Mouse (Mus musculus): ENCODE measurements around the gene Aspg. TPM values are rescaled to one million over a fixed set of nuclear protein-coding genes. Genes with fewer than 3 reads are reported as not detected.

Gene Aspg
- total RNA-seq, 1 experiment, result 12.8 TPM

GRCm38 (mm10) chr12:112121188-112121587 is 14.7 kb downstream of the Aspg start:
- DNase-seq (ENCODE audit: low read depth, low spot score), result no peak
- H3K4me1 ChIP-seq (ENCODE audit: control insufficient read depth in 2 of 2, insufficient read depth in 2 of 2, low read length in 2 of 2, poor library complexity in 1 of 2), result peaks cover 0 to 9% of the 10 kb centered on the region in 2 experiments; a peak in 1 of 4 replicates
- no peak overlapping the region for H3K9ac ChIP-seq (ENCODE audit: insufficient read depth, low read depth, low read length, poor library complexity, severe bottlenecking)
- in situ Hi-C loops (cut with MboI; ENCODE audit: low sequenced_read_pairs in 2 of 2, unreplicated experiment in 2 of 2), result no loop called here
- no peaks in the 10 kb centered on the region for H3K36me3 ChIP-seq (ENCODE audit: control insufficient read depth, insufficient read depth, low read length, poor library complexity, severe bottlenecking)
- H3K9me3 ChIP-seq (ENCODE audit: control insufficient read depth, insufficient read depth, low read depth, low read length), result no peaks in the 10 kb centered on the region
- no peak overlapping the region for H3K27ac ChIP-seq (ENCODE audit: insufficient read depth, low read depth, low read length, poor library complexity, severe bottlenecking)
- TF ChIP-seq ZC3H11A (IDR thresholded peaks at IDR 0.05; ENCODE audit: borderline replicate concordance, low read depth, low read length), result no peak
- no peak for TF ChIP-seq MAFK (IDR thresholded peaks at IDR 0.05; ENCODE audit: insufficient read depth, low read depth, low read length)
- no peak for TF ChIP-seq HCFC1 (IDR thresholded peaks at IDR 0.05; ENCODE audit: borderline replicate concordance, insufficient read depth, low read length)
- no peak for TF ChIP-seq ZNF384 (IDR thresholded peaks at IDR 0.05; ENCODE audit: low read depth, low read length)
- no peak for TF ChIP-seq CHD2 (IDR thresholded peaks at IDR 0.05; ENCODE audit: low read depth, low read length)
- no peak overlapping the region for H3K4me3 ChIP-seq (ENCODE audit: insufficient read depth in 1 of 2, low read depth in 1 of 2, low read length in 2 of 2, poor library complexity in 1 of 2, severe bottlenecking in 1 of 2)

- Histone ChIP-seq H3K4me3 (ENCODE audit: insufficient read depth in 1 of 2, low read depth in 1 of 2, low read length in 2 of 2, poor library complexity in 1 of 2, severe bottlenecking in 1 of 2) (no peak overlapping the region), H3K4me1 (ENCODE audit: control insufficient read depth in 2 of 2, insufficient read depth in 2 of 2, low read length in 2 of 2, poor library complexity in 1 of 2) (peaks cover 0 to 5% of the 10 kb centered on the region in 2 experiments; a peak in 1 of 4 replicates), H3K9ac (ENCODE audit: insufficient read depth, low read depth, low read length, poor library complexity, severe bottlenecking) (no peak overlapping the region), H3K36me3 (ENCODE audit: control insufficient read depth, insufficient read depth, low read length, poor library complexity, severe bottlenecking) (no peaks in the 10 kb centered on the region), H3K27ac (ENCODE audit: insufficient read depth, low read depth, low read length, poor library complexity, severe bottlenecking) (no peak overlapping the region), H3K9me3 (ENCODE audit: control insufficient read depth, insufficient read depth, low read depth, low read length) (no peaks in the 10 kb centered on the region)
- in situ Hi-C loops (cut with MboI; ENCODE audit: low sequenced_read_pairs in 2 of 2, unreplicated experiment in 2 of 2), result loop anchor here in 1 of 2 experiments (25.0 kb wide), 1 partner anchor 411 kb away; no protein-coding TSS in a partner anchor
- DNase-seq (ENCODE audit: low read depth, low spot score), result no peak
- no peak for TF ChIP-seq ZC3H11A (IDR thresholded peaks at IDR 0.05; ENCODE audit: borderline replicate concordance, low read depth, low read length)
- no peak for TF ChIP-seq MAFK (IDR thresholded peaks at IDR 0.05; ENCODE audit: insufficient read depth, low read depth, low read length)
- TF ChIP-seq ZNF384 (IDR thresholded peaks at IDR 0.05; ENCODE audit: low read depth, low read length), result no peak
- no peak for TF ChIP-seq CHD2 (IDR thresholded peaks at IDR 0.05; ENCODE audit: low read depth, low read length)
- no peak for TF ChIP-seq HCFC1 (IDR thresholded peaks at IDR 0.05; ENCODE audit: borderline replicate concordance, insufficient read depth, low read length)
Observed at GRCm38 (mm10) chr12:112125903-112126302, 19.4 kb downstream of the Aspg start.

GRCm38 (mm10) chr12:112126931-112127635 is 20.6 kb downstream of the Aspg start:
- no peaks in the 10 kb centered on the region for H3K9me3 ChIP-seq (ENCODE audit: control insufficient read depth, insufficient read depth, low read depth, low read length)
- DNase-seq (ENCODE audit: low read depth, low spot score), result no peak
- no peak overlapping the region for H3K27ac ChIP-seq (ENCODE audit: insufficient read depth, low read depth, low read length, poor library complexity, severe bottlenecking)
- no peaks in the 10 kb centered on the region for H3K36me3 ChIP-seq (ENCODE audit: control insufficient read depth, insufficient read depth, low read length, poor library complexity, severe bottlenecking)
- H3K4me3 ChIP-seq (ENCODE audit: insufficient read depth in 1 of 2, low read depth in 1 of 2, low read length in 2 of 2, poor library complexity in 1 of 2, severe bottlenecking in 1 of 2), result no peak overlapping the region
- peaks cover 0 to 5% of the 10 kb centered on the region in 2 experiments; a peak in 1 of 4 replicates for H3K4me1 ChIP-seq (ENCODE audit: control insufficient read depth in 2 of 2, insufficient read depth in 2 of 2, low read length in 2 of 2, poor library complexity in 1 of 2)
- in situ Hi-C loops (cut with MboI; ENCODE audit: low sequenced_read_pairs in 2 of 2, unreplicated experiment in 2 of 2), result loop anchor here in 1 of 2 experiments (25.0 kb wide), 1 partner anchor 410 kb away; no protein-coding TSS in a partner anchor
- no peak overlapping the region for H3K9ac ChIP-seq (ENCODE audit: insufficient read depth, low read depth, low read length, poor library complexity, severe bottlenecking)
- TF ChIP-seq CHD2 (IDR thresholded peaks at IDR 0.05; ENCODE audit: low read depth, low read length) (no peak), ZC3H11A (IDR thresholded peaks at IDR 0.05; ENCODE audit: borderline replicate concordance, low read depth, low read length) (no peak), ZNF384 (IDR thresholded peaks at IDR 0.05; ENCODE audit: low read depth, low read length) (no peak), MAFK (IDR thresholded peaks at IDR 0.05; ENCODE audit: insufficient read depth, low read depth, low read length) (no peak), HCFC1 (IDR thresholded peaks at IDR 0.05; ENCODE audit: borderline replicate concordance, insufficient read depth, low read length) (no peak)

GRCm38 (mm10) chr12:112128526-112128925 is 22.0 kb downstream of the Aspg start:
- in situ Hi-C loops (cut with MboI; ENCODE audit: low sequenced_read_pairs in 2 of 2, unreplicated experiment in 2 of 2), result loop anchor here in 1 of 2 experiments (25.0 kb wide), 1 partner anchor 409 kb away; no protein-coding TSS in a partner anchor
- H3K27ac ChIP-seq (ENCODE audit: insufficient read depth, low read depth, low read length, poor library complexity, severe bottlenecking), result no peak overlapping the region
- no peak overlapping the region for H3K9ac ChIP-seq (ENCODE audit: insufficient read depth, low read depth, low read length, poor library complexity, severe bottlenecking)
- H3K9me3 ChIP-seq (ENCODE audit: control insufficient read depth, insufficient read depth, low read depth, low read length), result no peaks in the 10 kb centered on the region
- TF ChIP-seq CHD2 (IDR thresholded peaks at IDR 0.05; ENCODE audit: low read depth, low read length) (no peak), HCFC1 (IDR thresholded peaks at IDR 0.05; ENCODE audit: borderline replicate concordance, insufficient read depth, low read length) (no peak), ZNF384 (IDR thresholded peaks at IDR 0.05; ENCODE audit: low read depth, low read length) (no peak), MAFK (IDR thresholded peaks at IDR 0.05; ENCODE audit: insufficient read depth, low read depth, low read length) (no peak), ZC3H11A (IDR thresholded peaks at IDR 0.05; ENCODE audit: borderline replicate concordance, low read depth, low read length) (no peak)
- no peak overlapping the region for H3K4me3 ChIP-seq (ENCODE audit: insufficient read depth in 1 of 2, low read depth in 1 of 2, low read length in 2 of 2, poor library complexity in 1 of 2, severe bottlenecking in 1 of 2)
- peaks cover 0 to 5% of the 10 kb centered on the region in 2 experiments; a peak in 1 of 4 replicates for H3K4me1 ChIP-seq (ENCODE audit: control insufficient read depth in 2 of 2, insufficient read depth in 2 of 2, low read length in 2 of 2, poor library complexity in 1 of 2)
- no peak for DNase-seq (ENCODE audit: low read depth, low spot score)
- no peaks in the 10 kb centered on the region for H3K36me3 ChIP-seq (ENCODE audit: control insufficient read depth, insufficient read depth, low read length, poor library complexity, severe bottlenecking)
